Mouse (Mus musculus) liver, embryonic 14.5 days (tissue): ENCODE measurements around the gene Ttll11.

ENCODE experiments used
- CTCF ChIP-seq: IDR thresholded peaks from 2 replicates; pipeline ENCODE4 v1.5.1; 2016; ENCODE audit warnings: antibody characterized with exemption, low read depth, control low read depth
- EP300 ChIP-seq: IDR thresholded peaks from 2 replicates; pipeline ENCODE4 v1.6.1; 2016; ENCODE audit warnings: antibody characterized with exemption, low read depth

- TF ChIP-seq CTCF = no peak
- no peak for TF ChIP-seq EP300
These were observed 146.2 kb downstream of the Ttll11 start for GRCm38 (mm10) chr2:35833546-35833945.
